Mouse (Mus musculus): ENCODE data around the gene Evi5. TPM values are rescaled to one million over a fixed set of nuclear protein-coding genes. Genes with fewer than 3 reads are reported as not detected.

Gene Evi5
- polyA plus RNA-seq, 1 experiment = 8.4 TPM

DNA sequence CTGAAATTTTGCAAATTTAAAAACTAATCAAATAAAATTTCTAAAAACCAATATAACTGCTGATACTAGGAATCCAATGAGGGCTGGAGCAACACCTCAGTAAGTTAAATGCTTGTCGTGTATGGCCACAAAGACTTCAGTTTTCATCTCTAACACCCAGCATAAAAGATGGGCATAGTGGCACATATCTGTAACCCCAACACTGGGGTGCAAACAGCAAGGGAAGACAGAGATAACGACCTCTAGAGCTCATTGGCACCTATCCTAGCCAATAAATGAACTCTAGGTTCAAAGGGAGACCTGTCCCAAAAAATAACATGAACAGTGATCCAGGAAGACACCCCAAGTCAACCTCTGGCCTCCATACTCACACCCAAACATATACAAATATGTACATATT, 82.9 kb downstream of the Evi5 start:
- Histone ChIP-seq H3K4me2 (ENCODE audit: low read depth) (no peak overlapping the region), H3K36me3 (ENCODE audit: control insufficient read depth, insufficient read depth) (peaks cover 12% of the 10 kb centered on the region), H3ac (ENCODE audit: control insufficient read depth, insufficient read length) (no peak overlapping the region), H3K79me2 (ENCODE audit: control insufficient read depth, insufficient read depth) (no peaks in the 10 kb centered on the region), H3K4me3 (no peak overlapping the region), H3K27me3 (ENCODE audit: control insufficient read depth, insufficient read depth, insufficient read length) (no peaks in the 10 kb centered on the region)
- TF ChIP-seq USF1 (IDR thresholded peaks at IDR 0.05; ENCODE audit: low read depth) = no peak
- TF ChIP-seq MYOD1 (IDR thresholded peaks at IDR 0.05; ENCODE audit: control insufficient read depth in 1 of 3, insufficient read length in 2 of 3, low read depth in 2 of 3) = no peak
- no peak for TF ChIP-seq MYOG (IDR thresholded peaks at IDR 0.05; ENCODE audit: control insufficient read depth in 1 of 3, insufficient read depth in 1 of 3, insufficient read length in 2 of 3, low read depth in 2 of 3)
- no peak for TF ChIP-seq E2F4 (IDR thresholded peaks at IDR 0.05; ENCODE audit: insufficient read depth)
- no peak for TF ChIP-seq SRF (IDR thresholded peaks at IDR 0.05; ENCODE audit: control insufficient read depth, insufficient read length, low read depth)
- no peak for TF ChIP-seq POLR2A (IDR thresholded peaks at IDR 0.05; ENCODE audit: insufficient read length, low read depth)
- TF ChIP-seq REST (IDR thresholded peaks at IDR 0.05; ENCODE audit: insufficient read depth, insufficient read length) = no peak
- TF ChIP-seq TCF12 (IDR thresholded peaks at IDR 0.05; ENCODE audit: insufficient read depth, poor library complexity, severe bottlenecking) = no peak
- no peak for TF ChIP-seq TCF3 (IDR thresholded peaks at IDR 0.05; ENCODE audit: insufficient read length, low read depth)
- no peak for TF ChIP-seq CEBPB (IDR thresholded peaks at IDR 0.05; ENCODE audit: insufficient read depth, poor library complexity, severe bottlenecking)
- no peak for TF ChIP-seq POLR2AphosphoS2 (IDR thresholded peaks at IDR 0.05; ENCODE audit: insufficient read length, low read depth)
- TF ChIP-seq MAX (IDR thresholded peaks at IDR 0.05; ENCODE audit: low read depth) = no peak

DNA sequence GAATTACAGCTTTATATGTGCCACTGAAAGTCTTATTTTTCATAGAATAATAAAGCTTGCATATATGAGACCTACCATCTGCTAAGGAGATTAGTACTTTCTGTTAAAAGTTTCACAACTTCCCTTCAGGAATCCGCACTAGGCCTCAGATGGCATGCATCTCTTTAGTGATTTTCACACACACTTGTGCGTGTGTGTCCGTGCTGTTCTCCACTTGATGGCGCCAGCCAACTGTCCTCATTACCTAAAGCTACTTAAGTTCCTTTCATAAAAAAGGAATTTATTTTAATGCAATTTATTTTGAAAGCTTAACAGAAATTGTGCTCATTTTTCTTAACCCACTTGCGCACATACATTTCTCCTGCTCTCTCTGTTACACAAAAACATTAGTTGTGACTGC, 85.4 kb downstream of the Evi5 start:
- no peaks in the 10 kb centered on the region for H3K79me2 ChIP-seq (ENCODE audit: control insufficient read depth, insufficient read depth)
- no peaks in the 10 kb centered on the region for H3K27me3 ChIP-seq (ENCODE audit: control insufficient read depth, insufficient read depth, insufficient read length)
- peaks cover 3% of the 10 kb centered on the region for H3K36me3 ChIP-seq (ENCODE audit: control insufficient read depth, insufficient read depth)
- H3ac ChIP-seq (ENCODE audit: control insufficient read depth, insufficient read length) = no peak overlapping the region
- no peak for TF ChIP-seq TCF3 (IDR thresholded peaks at IDR 0.05; ENCODE audit: insufficient read length, low read depth)
- TF ChIP-seq MYOG (IDR thresholded peaks at IDR 0.05; ENCODE audit: control insufficient read depth in 1 of 3, insufficient read depth in 1 of 3, insufficient read length in 2 of 3, low read depth in 2 of 3) = no peak
- no peak for TF ChIP-seq MAX (IDR thresholded peaks at IDR 0.05; ENCODE audit: low read depth)
- TF ChIP-seq CEBPB (IDR thresholded peaks at IDR 0.05; ENCODE audit: insufficient read depth, poor library complexity, severe bottlenecking) = no peak
- TF ChIP-seq POLR2A (IDR thresholded peaks at IDR 0.05; ENCODE audit: insufficient read length, low read depth) = no peak
- no peak overlapping the region for H3K4me2 ChIP-seq (ENCODE audit: low read depth)
- H3K4me3 ChIP-seq = no peak overlapping the region

DNA sequence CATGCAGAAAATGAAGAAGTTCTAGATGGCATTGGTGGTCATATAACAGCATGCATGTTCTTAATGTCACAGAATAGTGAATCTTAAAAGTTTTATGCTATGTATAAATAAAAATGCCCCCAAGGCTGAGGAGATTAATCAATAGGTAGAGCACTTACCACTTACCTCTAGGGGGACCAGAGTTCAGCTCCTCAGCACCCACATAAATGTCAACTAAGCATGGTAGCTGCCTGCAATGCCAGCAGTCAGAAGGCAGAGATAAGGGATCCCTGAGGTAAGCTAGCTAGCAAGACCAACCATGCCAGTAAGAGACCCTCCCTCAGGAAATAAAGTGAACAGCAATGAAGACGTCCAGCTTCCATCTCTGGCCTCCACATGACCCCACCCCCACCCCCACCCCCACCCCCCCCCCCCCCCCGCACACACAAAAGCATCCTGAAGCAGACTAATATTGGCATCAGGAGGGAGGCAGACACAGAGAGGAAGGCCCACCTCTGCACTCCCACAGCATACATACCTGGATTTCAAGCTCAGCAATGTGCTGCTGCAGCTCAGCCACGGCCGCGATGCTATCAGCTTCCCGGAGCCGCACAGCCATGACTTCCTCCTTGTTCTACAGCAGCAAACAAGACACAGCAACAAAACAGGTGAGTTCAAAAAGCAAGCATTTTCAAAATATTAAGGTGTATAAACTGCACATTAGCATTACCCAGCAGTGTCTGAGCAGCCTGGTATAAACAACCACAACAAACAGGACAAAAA, 87.0 kb downstream of the Evi5 start:
- Histone ChIP-seq H3ac (ENCODE audit: control insufficient read depth, insufficient read length) (no peak overlapping the region), H3K4me2 (ENCODE audit: low read depth) (no peak overlapping the region), H3K4me3 (no peak overlapping the region), H3K36me3 (ENCODE audit: control insufficient read depth, insufficient read depth) (no peaks in the 10 kb centered on the region), H3K79me2 (ENCODE audit: control insufficient read depth, insufficient read depth) (no peaks in the 10 kb centered on the region), H3K27me3 (ENCODE audit: control insufficient read depth, insufficient read depth, insufficient read length) (no peaks in the 10 kb centered on the region)
- no peak for TF ChIP-seq CEBPB (IDR thresholded peaks at IDR 0.05; ENCODE audit: insufficient read depth, poor library complexity, severe bottlenecking)
- no peak for TF ChIP-seq REST (IDR thresholded peaks at IDR 0.05; ENCODE audit: insufficient read depth, insufficient read length)
- TF ChIP-seq POLR2A (IDR thresholded peaks at IDR 0.05; ENCODE audit: insufficient read length, low read depth) = no peak
- TF ChIP-seq MAX (IDR thresholded peaks at IDR 0.05; ENCODE audit: low read depth) = no peak
- no peak for TF ChIP-seq E2F4 (IDR thresholded peaks at IDR 0.05; ENCODE audit: insufficient read depth)
- no peak for TF ChIP-seq MYOG (IDR thresholded peaks at IDR 0.05; ENCODE audit: control insufficient read depth in 1 of 3, insufficient read depth in 1 of 3, insufficient read length in 2 of 3, low read depth in 2 of 3)
- TF ChIP-seq USF1 (IDR thresholded peaks at IDR 0.05; ENCODE audit: low read depth) = no peak
- no peak for TF ChIP-seq TCF3 (IDR thresholded peaks at IDR 0.05; ENCODE audit: insufficient read length, low read depth)
- TF ChIP-seq SRF (IDR thresholded peaks at IDR 0.05; ENCODE audit: control insufficient read depth, insufficient read length, low read depth) = no peak
- TF ChIP-seq TCF12 (IDR thresholded peaks at IDR 0.05; ENCODE audit: insufficient read depth, poor library complexity, severe bottlenecking) = no peak
- TF ChIP-seq MYOD1 (IDR thresholded peaks at IDR 0.05; ENCODE audit: control insufficient read depth in 1 of 3, insufficient read length in 2 of 3, low read depth in 2 of 3) = no peak
- TF ChIP-seq POLR2AphosphoS2 (IDR thresholded peaks at IDR 0.05; ENCODE audit: insufficient read length, low read depth) = no peak

DNA sequence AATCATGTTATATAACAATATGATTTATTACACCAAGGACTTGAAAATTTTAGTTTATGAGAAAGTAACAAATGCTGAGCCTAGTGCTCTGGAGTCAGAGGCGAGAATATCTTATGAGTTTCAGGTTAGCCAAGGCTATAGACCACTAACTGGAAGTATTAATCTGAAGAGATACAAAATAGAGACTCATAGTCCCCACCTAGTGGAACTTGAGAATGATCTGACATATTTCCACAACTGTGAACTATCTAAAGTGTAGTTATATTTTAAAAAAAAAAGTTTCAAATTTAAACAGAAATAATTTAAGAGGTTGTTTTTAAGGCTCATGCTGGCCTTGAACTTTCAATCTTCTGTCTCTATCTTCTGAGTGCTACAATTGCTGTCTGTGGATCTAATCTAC, 92.5 kb downstream of the Evi5 start:
- Histone ChIP-seq H3K79me2 (ENCODE audit: control insufficient read depth, insufficient read depth) (no peaks in the 10 kb centered on the region), H3K27me3 (ENCODE audit: control insufficient read depth, insufficient read depth, insufficient read length) (no peaks in the 10 kb centered on the region), H3K4me3 (no peak overlapping the region), H3K4me2 (ENCODE audit: low read depth) (no peak overlapping the region), H3K36me3 (ENCODE audit: control insufficient read depth, insufficient read depth) (no peaks in the 10 kb centered on the region), H3ac (ENCODE audit: control insufficient read depth, insufficient read length) (no peak overlapping the region)
- TF ChIP-seq POLR2A (IDR thresholded peaks at IDR 0.05; ENCODE audit: insufficient read length, low read depth) (no peak), TCF12 (IDR thresholded peaks at IDR 0.05; ENCODE audit: insufficient read depth, poor library complexity, severe bottlenecking) (no peak), MYOG (IDR thresholded peaks at IDR 0.05; ENCODE audit: control insufficient read depth in 1 of 3, insufficient read depth in 1 of 3, insufficient read length in 2 of 3, low read depth in 2 of 3) (no peak), MAX (IDR thresholded peaks at IDR 0.05; ENCODE audit: low read depth) (no peak), USF1 (IDR thresholded peaks at IDR 0.05; ENCODE audit: low read depth) (no peak), TCF3 (IDR thresholded peaks at IDR 0.05; ENCODE audit: insufficient read length, low read depth) (no peak), REST (IDR thresholded peaks at IDR 0.05; ENCODE audit: insufficient read depth, insufficient read length) (no peak), POLR2AphosphoS2 (IDR thresholded peaks at IDR 0.05; ENCODE audit: insufficient read length, low read depth) (no peak), SRF (IDR thresholded peaks at IDR 0.05; ENCODE audit: control insufficient read depth, insufficient read length, low read depth) (no peak), CEBPB (IDR thresholded peaks at IDR 0.05; ENCODE audit: insufficient read depth, poor library complexity, severe bottlenecking) (no peak), E2F4 (IDR thresholded peaks at IDR 0.05; ENCODE audit: insufficient read depth) (no peak), MYOD1 (IDR thresholded peaks at IDR 0.05; ENCODE audit: control insufficient read depth in 1 of 3, insufficient read length in 2 of 3, low read depth in 2 of 3) (no peak)

Measured in myocyte (in vitro differentiated cells).